Mouse (Mus musculus): ENCODE data around the gene Gm3893. TPM values are rescaled to one million over a fixed set of nuclear protein-coding genes. Genes with fewer than 3 reads are reported as not detected.
"Not testable (repeated sequence)": the region's sequence is repeated elsewhere in the genome, so short reads cannot be mapped to it uniquely, and the experiment has no call there.

Gene Gm3893
- not detected in 2 replicates for polyA plus RNA-seq (2016; fragmentation: Nextera tagmentation; extraction: Ambion mirVana)

DNA sequence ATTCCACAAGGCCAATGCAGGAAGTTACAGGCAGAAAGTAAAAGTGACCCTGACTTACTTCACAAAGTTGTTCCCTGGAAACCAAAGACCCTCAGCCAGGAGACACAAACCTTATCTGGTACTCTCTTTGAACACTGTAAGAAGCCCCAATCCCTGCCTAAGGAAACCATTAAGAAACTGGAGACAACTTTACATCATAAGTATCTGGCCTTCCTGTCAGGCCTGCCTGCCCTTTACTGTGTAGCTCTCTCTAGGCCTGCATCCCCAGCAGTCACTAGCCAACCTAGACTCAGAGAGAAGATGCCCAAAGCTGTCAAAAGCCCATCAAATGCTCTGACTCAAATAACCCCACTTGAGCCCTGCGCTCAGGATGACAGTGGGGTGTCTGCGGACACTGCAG, at the start of gene Gm3893:
Gene Gm3893, plus strand, starts transcription at position 301 of the 400 bp plus-strand sequence.
- not testable (repeated sequence) for H3K27ac ChIP-seq; H3K9me3 ChIP-seq; H3K4me1 ChIP-seq; H3K4me3 ChIP-seq; H3K27me3 ChIP-seq (ENCODE audit: insufficient read depth, poor library complexity, severe bottlenecking); H3K36me3 ChIP-seq; DNase-seq (ENCODE audit: low spot score)
- WGBS: no CpG with 5 or more reads among the region's 2 CpGs

DNA sequence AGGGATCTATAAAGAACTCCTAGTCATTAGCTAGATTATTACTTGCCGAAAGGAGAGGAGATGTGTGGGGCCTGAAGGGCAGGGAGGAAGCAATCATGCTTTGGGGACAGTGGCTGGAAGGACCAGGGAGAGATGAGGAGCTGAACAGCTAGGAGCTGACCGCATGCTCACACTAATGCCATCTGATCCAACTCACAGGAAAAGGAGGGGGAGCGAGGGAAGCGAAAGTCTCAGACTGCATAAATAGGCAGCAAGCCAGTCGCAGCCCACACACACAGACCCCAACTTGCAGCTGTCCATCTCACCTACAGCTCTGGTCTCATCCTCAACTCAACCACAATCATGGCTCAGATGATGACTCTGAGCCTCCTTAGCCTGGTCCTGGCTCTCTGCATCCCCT, 23.5 kb downstream of the Gm3893 start, which contains the start of gene Gm13304:
Gene Gm13304, plus strand, starts transcription at position 301 of the 400 bp plus-strand sequence.
- not testable (repeated sequence) for H3K9me3 ChIP-seq; H3K4me3 ChIP-seq; H3K27me3 ChIP-seq (ENCODE audit: insufficient read depth, poor library complexity, severe bottlenecking); H3K4me1 ChIP-seq; H3K27ac ChIP-seq; DNase-seq (ENCODE audit: low spot score); H3K36me3 ChIP-seq
- WGBS: no CpG with 5 or more reads among the region's 5 CpGs

Other genes starting within 250 kb of the Gm3893 start
- not detected in 2 replicates for gene Gm21541, start 187.6 kb upstream of the Gm3893 start, polyA plus RNA-seq (2016; fragmentation: Nextera tagmentation; extraction: Ambion mirVana)
- gene Gm20878, start 149.6 kb upstream of the Gm3893 start, polyA plus RNA-seq (2016; fragmentation: Nextera tagmentation; extraction: Ambion mirVana): 1.2 and 1.7 TPM in 2 replicates
- 0.06 and 0.07 TPM in 2 replicates for gene Fam205a4, start 125.1 kb upstream of the Gm3893 start, polyA plus RNA-seq (2016; fragmentation: Nextera tagmentation; extraction: Ambion mirVana)
- gene Gm21093, start 56.5 kb upstream of the Gm3893 start, polyA plus RNA-seq (2016; fragmentation: Nextera tagmentation; extraction: Ambion mirVana): 0.14 TPM in 1 of 2 replicates, not detected in the other
- gene Gm13304, start 23.6 kb downstream of the Gm3893 start, polyA plus RNA-seq (2016; fragmentation: Nextera tagmentation; extraction: Ambion mirVana): 0.17 and 0.24 TPM in 2 replicates
- 0.50 and 0.74 TPM in 2 replicates for gene Gm13306, start 62.2 kb downstream of the Gm3893 start, polyA plus RNA-seq (2016; fragmentation: Nextera tagmentation; extraction: Ambion mirVana)
- 0.33 TPM in 1 of 2 replicates, not detected in the other for gene Gm13305, start 77.4 kb downstream of the Gm3893 start, polyA plus RNA-seq (2016; fragmentation: Nextera tagmentation; extraction: Ambion mirVana)
- gene Gm10600, start 149.4 kb downstream of the Gm3893 start, polyA plus RNA-seq (2016; fragmentation: Nextera tagmentation; extraction: Ambion mirVana): not detected in 2 replicates
- not detected in 2 replicates for gene Ccl21b, start 164.6 kb downstream of the Gm3893 start, polyA plus RNA-seq (2016; fragmentation: Nextera tagmentation; extraction: Ambion mirVana)
- not detected in 2 replicates for gene Gm21953, start 203.1 kb downstream of the Gm3893 start, polyA plus RNA-seq (2016; fragmentation: Nextera tagmentation; extraction: Ambion mirVana)
- gene Fam205a3, start 227.1 kb downstream of the Gm3893 start, polyA plus RNA-seq (2016; fragmentation: Nextera tagmentation; extraction: Ambion mirVana): not detected in 2 replicates

Measured in heart, embryonic 10.5 days (tissue).